Mouse (Mus musculus) spleen, postnatal 0 days (tissue): ENCODE results near the gene Gm3055. TPM values are rescaled to one million over a fixed set of nuclear protein-coding genes. Genes with fewer than 3 reads are reported as not detected.

Experiments used
- polyA plus RNA-seq: library from polyadenylated mRNA; unstranded; fragments of >200 nt; fragmentation: Nextera tagmentation; extraction: Ambion mirVana; gene quantifications from 2 replicates; pipeline ENCODE4 v1.2.1, GENCODE M21; 2015

The Gm3055 gene
- 0.89 and 1.9 TPM in 2 replicates for polyA plus RNA-seq

GRCm38 (mm10) chr10:81770506-81771403 lies at the start of gene Gm3055:
Gene Gm3055 (minus strand): TSS chr10:81771161.

DNA sequence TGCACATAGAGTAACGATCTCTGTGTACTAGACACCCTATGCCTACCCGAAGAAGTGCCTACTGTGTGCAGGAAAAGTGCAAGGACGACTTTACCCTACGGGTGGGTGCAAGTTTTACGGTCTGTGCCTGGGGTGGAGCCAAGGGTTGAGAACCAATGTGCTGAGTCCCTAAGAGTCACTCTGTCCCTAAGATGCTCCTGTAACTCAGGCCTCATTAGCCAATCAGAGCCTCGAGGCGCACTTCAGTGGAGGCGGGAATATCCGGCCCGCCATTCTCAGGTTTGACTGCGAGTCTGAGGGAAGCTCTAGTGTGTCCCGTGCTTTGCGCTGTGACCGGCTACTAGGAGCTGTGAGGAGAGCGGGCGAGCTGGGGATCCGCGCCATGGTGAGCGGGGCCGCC lies 40.9 kb upstream of the Gm3055 start, which contains the start of gene Gm4767:
Gene Gm4767, plus strand, starts transcription at position 288 of the 400 bp plus-strand sequence.

DNA sequence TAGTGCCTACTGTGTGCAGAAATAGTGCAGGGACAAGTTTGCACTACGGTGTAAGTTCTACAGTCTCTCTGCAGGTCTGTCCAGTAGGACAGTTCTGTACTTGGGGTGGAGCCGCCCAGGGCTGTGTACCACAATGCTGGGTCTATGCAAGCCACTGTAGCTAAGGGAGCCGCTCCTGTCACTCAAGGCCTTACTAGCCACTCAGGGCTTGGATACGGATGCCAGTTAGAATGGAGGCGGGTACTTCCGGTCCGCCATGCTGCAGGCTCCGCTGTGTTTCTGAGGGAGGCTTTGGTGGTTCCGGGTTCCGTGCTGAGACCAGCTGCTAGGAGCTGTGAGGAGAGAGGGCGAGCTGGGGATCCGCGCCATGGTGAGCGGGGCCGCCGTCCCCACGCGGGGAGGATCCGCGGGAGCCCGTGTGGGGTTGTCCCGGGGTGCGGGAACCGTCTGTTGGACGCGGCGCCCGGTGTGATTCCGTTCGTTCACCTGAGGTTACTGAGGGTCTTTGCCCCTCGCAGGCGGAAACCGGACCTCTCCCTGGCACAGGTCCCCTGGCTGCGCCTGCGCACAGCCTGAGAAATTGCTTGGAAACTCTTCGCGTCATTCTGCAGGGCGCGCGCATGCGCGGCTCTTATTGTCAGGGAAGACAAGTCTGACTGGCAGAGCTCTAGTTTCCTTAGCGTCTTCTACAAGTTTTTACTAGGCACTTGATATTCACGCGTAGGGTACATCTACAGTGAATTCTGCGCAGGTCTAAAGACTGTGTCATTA lies 66.2 kb downstream of the Gm3055 start, which contains the start of gene Zfp433:
Gene Zfp433, plus strand, starts transcription at position 295 of the 771 bp plus-strand sequence.

Other genes with a start within 250 kb of the Gm3055 start
- 13.1 and 15.7 TPM in 2 replicates for gene Gna15, start 246.9 kb downstream of the Gm3055 start, polyA plus RNA-seq
- gene Gna11, start 226.0 kb downstream of the Gm3055 start, polyA plus RNA-seq, result 14.8 and 19.3 TPM in 2 replicates
- gene Aes, start 211.7 kb downstream of the Gm3055 start, polyA plus RNA-seq, result 209 and 247 TPM in 2 replicates
- 20.3 and 29.4 TPM in 2 replicates for gene Tle2, start 196.6 kb downstream of the Gm3055 start, polyA plus RNA-seq
- gene Tle6, start 170.1 kb downstream of the Gm3055 start, polyA plus RNA-seq, result 5.4 and 7.7 TPM in 2 replicates
- 0.66 and 0.74 TPM in 2 replicates for gene BC025920, start 164.9 kb downstream of the Gm3055 start, polyA plus RNA-seq
- gene Sirt6, start 143.4 kb downstream of the Gm3055 start, polyA plus RNA-seq, result 14.4 and 17.7 TPM in 2 replicates
- 2.4 and 3.3 TPM in 2 replicates for gene Ankrd24, start 142.6 kb downstream of the Gm3055 start, polyA plus RNA-seq
- gene Gm10778, start 122.1 kb downstream of the Gm3055 start, polyA plus RNA-seq, result 1.9 and 2.2 TPM in 2 replicates
- 6.6 and 6.8 TPM in 2 replicates for gene Zfp433, start 66.3 kb downstream of the Gm3055 start, polyA plus RNA-seq
- gene Gm4767, start 41.0 kb upstream of the Gm3055 start, polyA plus RNA-seq, result 0.99 and 1.2 TPM in 2 replicates
- 2.4 and 5.3 TPM in 2 replicates for gene Gm32687, start 92.8 kb upstream of the Gm3055 start, polyA plus RNA-seq
- 0.57 and 0.69 TPM in 2 replicates for gene Zfp781, start 159.3 kb upstream of the Gm3055 start, polyA plus RNA-seq